Mouse (Mus musculus): ENCODE measurements at regions not wholly inside any gene's neighbourhood (a gene's known extent, or its start where the extent isn't known, plus 50 kb on each side); places are given as distances from the start of the nearest gene placed in this dataset.

DNA sequence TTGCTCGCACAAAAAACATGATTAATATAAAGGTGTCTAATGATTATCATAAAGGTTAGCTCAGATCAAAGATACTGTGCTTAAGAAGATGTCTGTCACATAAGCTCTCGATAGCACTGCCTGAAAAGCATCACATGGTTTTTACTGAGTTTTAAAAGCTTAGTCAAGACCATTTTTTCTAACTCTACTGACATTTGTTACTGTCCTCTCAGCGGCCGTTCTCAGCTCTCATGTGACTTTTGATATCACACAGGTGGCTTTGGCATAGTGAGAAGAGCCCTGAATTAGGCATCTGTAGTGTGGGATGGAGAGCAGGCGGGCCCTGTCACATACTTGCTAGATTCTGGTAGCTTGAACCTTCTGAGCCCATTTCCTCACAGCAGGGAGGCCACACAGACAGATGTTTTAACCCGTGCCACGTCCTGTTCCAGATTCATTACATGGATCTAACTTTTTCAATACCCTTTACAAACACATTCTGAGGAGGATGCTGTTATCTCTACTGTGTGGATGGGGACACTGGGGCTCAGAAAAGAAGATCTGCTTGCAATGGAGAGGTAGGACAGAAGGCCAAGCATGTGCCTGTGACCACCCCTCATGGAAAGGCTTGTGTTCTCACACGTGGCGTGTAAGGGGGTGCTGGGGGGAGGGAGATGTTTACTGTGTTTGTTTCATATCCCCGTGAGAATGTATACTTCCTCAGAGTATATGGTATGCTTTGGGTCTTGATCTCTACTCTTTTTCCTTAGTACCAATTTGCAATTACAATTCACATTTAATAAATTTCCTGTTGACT lies 187.0 kb upstream of the Zc3h12c start:
- Histone ChIP-seq H3K4me1 (replicated peaks; ENCODE audit: control insufficient read depth, insufficient read depth, low read length) (no peaks in the 10 kb centered on the region), H3K9ac (ENCODE audit: low read depth, low read length) (no peak overlapping the region), H3K9me3 (ENCODE audit: control insufficient read depth) (no peaks in the 10 kb centered on the region), H3K27ac (ENCODE audit: low read depth, low read length) (no peak overlapping the region), H3K27me3 (replicated peaks; ENCODE audit: control insufficient read depth, insufficient read depth, low read length) (no peaks in the 10 kb centered on the region), H3K4me2 (replicated peaks; ENCODE audit: low read depth) (no peak overlapping the region), H3K36me3 (ENCODE audit: control insufficient read depth, insufficient read depth) (no peaks in the 10 kb centered on the region), H3K4me3 (ENCODE audit: low read depth, low read length) (no peak overlapping the region)
- 66% methylated on average over 10 of the region's 10 CpGs for WGBS
- ATAC-seq = no peak
- TF ChIP-seq CTCF (IDR thresholded peaks at IDR 0.05; ENCODE audit: low read depth) = no peak

DNA sequence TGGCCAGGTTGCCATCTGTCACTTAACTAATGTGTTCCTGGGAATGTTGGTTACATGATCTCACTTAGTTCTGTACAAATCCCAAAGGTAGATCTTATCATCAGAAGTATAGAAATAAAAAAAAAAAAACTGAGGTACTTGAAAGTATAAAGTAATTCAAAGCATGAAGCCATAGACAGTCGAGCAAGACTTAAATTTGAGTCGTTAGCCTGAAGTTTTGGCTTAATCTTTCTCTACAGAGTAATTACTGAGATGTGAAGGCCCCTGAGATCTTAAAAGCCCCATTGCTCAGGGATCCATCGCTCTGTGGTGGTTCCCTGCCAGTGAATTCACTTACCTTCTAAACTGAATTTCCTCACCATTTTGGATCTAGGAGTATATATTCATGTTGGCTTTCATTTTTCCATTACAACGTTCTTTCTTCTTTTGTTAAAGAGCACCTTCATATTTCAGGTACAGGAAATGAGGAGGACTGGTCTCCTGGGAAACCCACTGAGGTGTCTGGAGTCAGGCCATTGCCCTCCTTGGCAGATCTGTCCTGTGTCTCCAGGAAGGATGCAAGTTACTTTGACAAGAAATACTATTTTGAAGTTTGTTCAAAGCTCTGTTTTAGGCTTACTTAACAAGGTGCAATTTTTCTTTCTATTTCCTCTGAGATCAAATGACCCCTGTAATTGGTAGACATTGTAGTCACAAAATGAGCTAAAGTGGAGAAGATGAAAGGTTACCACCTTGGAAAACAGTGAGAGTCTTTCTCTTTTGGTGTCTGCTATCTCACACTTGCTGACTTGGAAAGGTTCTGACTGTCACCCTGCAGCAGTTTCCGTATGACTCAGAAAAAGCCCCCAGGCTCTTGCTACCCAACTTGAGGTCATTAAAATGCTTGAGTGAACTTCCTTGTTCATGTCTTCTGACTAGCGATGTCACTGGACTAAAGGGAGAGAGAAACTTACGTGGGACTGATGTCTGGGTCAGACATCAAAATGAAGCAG lies 180.5 kb upstream of the Zc3h12c start:
- H3K36me3 ChIP-seq (ENCODE audit: control insufficient read depth, insufficient read depth) = no peaks in the 10 kb centered on the region
- H3K27me3 ChIP-seq (replicated peaks; ENCODE audit: control insufficient read depth, insufficient read depth, low read length) = no peaks in the 10 kb centered on the region
- no peak overlapping the region for H3K27ac ChIP-seq (ENCODE audit: low read depth, low read length)
- H3K4me3 ChIP-seq (ENCODE audit: low read depth, low read length) = no peak overlapping the region
- no peaks in the 10 kb centered on the region for H3K9me3 ChIP-seq (ENCODE audit: control insufficient read depth)
- no peak overlapping the region for H3K4me2 ChIP-seq (replicated peaks; ENCODE audit: low read depth)
- no peak overlapping the region for H3K9ac ChIP-seq (ENCODE audit: low read depth, low read length)
- 81% methylated on average over 7 of the region's 7 CpGs for WGBS
- H3K4me1 ChIP-seq (replicated peaks; ENCODE audit: control insufficient read depth, insufficient read depth, low read length) = no peaks in the 10 kb centered on the region
- no peak for TF ChIP-seq CTCF (IDR thresholded peaks at IDR 0.05; ENCODE audit: low read depth)
- ATAC-seq = no peak

DNA sequence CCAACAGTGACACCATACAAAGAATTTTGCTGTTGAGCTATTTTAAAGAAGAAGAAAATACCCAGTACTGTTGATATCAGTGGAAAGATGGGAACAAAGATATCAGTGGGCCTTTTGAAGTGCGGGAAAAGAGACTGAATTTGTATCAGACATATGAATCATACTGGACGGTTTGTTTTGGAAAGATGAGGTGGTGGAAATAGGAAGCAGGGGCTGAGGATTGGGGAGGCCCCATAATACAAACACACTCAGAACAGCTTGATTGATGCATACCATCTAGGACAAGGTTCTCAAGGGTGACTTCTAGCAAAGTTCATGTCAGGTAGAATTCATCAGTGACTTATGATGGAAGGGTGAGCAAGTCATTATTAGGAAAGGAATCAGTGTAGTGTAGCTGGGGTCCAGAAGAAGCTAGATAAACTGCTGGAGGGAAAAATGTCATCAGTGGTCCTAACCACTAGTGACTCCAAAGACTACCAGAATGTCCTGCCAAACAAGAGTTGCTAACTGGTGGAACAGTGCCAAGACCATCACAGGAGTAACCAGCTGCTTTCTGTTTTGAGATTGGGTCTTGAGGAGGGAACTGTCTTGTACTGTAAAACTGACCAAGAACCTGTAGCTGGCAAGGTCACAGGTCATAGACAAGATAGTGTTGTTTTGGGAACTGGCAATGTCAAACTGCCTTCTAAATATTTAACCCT lies 176.0 kb upstream of the Zc3h12c start:
- Histone ChIP-seq H3K36me3 (ENCODE audit: control insufficient read depth, insufficient read depth) (no peaks in the 10 kb centered on the region), H3K9me3 (ENCODE audit: control insufficient read depth) (no peaks in the 10 kb centered on the region), H3K4me2 (replicated peaks; ENCODE audit: low read depth) (no peak overlapping the region), H3K4me3 (ENCODE audit: low read depth, low read length) (no peak overlapping the region), H3K27ac (ENCODE audit: low read depth, low read length) (no peak overlapping the region), H3K4me1 (replicated peaks; ENCODE audit: control insufficient read depth, insufficient read depth, low read length) (no peaks in the 10 kb centered on the region), H3K9ac (ENCODE audit: low read depth, low read length) (no peak overlapping the region), H3K27me3 (replicated peaks; ENCODE audit: control insufficient read depth, insufficient read depth, low read length) (no peaks in the 10 kb centered on the region)
- no peak for TF ChIP-seq CTCF (IDR thresholded peaks at IDR 0.05; ENCODE audit: low read depth)
- 61% methylated on average over 2 of the region's 2 CpGs for WGBS
- ATAC-seq = no peak

DNA sequence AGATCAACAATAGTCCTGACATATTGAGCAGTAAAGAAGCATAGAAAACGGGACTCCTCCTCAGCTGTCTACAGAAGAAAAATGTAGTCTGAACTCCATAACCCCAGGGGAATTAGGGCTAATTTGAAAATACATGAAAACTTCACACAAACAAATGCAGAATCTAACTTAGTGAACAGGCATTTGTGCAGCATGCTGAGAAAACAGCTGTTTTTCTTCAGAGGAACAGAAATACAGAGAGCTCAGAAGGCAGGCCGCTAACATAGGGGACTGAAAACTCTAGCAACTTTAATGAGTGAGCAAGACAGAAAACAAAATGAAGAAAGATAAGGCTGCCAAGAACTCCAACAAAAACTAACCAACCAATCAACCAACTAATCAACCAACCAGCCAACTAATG lies 172.7 kb upstream of the Zc3h12c start:
- ATAC-seq = no peak
- no peak for TF ChIP-seq CTCF (IDR thresholded peaks at IDR 0.05; ENCODE audit: low read depth)
- Histone ChIP-seq H3K4me3 (ENCODE audit: low read depth, low read length) (no peak overlapping the region), H3K9me3 (ENCODE audit: control insufficient read depth) (no peaks in the 10 kb centered on the region), H3K4me2 (replicated peaks; ENCODE audit: low read depth) (no peak overlapping the region), H3K9ac (ENCODE audit: low read depth, low read length) (no peak overlapping the region), H3K4me1 (replicated peaks; ENCODE audit: control insufficient read depth, insufficient read depth, low read length) (no peaks in the 10 kb centered on the region), H3K27me3 (replicated peaks; ENCODE audit: control insufficient read depth, insufficient read depth, low read length) (no peaks in the 10 kb centered on the region), H3K27ac (ENCODE audit: low read depth, low read length) (no peak overlapping the region), H3K36me3 (ENCODE audit: control insufficient read depth, insufficient read depth) (no peaks in the 10 kb centered on the region)
- 62% methylated on average over 2 of the region's 2 CpGs for WGBS

DNA sequence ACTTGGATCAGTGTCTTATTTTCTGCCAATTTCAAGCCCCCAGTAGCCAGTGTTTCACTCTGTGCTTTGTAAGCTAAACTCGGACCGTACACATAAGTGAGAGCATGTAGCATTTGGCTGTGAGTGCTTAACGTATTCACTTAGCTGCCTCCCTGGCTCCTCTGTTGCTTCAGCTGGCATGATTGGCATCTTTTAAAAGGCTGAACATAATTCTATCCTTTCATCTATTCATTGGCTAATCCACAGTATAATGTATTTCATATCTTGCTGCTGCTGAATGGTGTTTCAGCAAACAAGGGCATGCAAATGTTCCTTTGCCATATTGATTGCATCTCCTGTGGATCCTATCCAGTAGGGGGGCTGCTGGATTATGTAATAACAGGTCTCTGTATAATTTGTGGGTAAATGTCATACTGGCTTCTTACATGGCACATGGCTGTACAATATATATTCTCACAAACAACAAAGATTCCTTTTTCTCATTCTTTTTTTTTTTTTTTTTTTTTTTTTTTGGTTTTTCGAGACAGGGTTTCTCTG lies 169.5 kb upstream of the Zc3h12c start:
- Histone ChIP-seq H3K9me3 (ENCODE audit: control insufficient read depth) (no peaks in the 10 kb centered on the region), H3K27ac (ENCODE audit: low read depth, low read length) (no peak overlapping the region), H3K4me1 (replicated peaks; ENCODE audit: control insufficient read depth, insufficient read depth, low read length) (no peaks in the 10 kb centered on the region), H3K4me3 (ENCODE audit: low read depth, low read length) (no peak overlapping the region), H3K9ac (ENCODE audit: low read depth, low read length) (no peak overlapping the region), H3K27me3 (replicated peaks; ENCODE audit: control insufficient read depth, insufficient read depth, low read length) (no peaks in the 10 kb centered on the region), H3K36me3 (ENCODE audit: control insufficient read depth, insufficient read depth) (no peaks in the 10 kb centered on the region), H3K4me2 (replicated peaks; ENCODE audit: low read depth) (no peak overlapping the region)
- no peak for ATAC-seq
- 76% methylated on average over 4 of the region's 4 CpGs for WGBS
- no peak for TF ChIP-seq CTCF (IDR thresholded peaks at IDR 0.05; ENCODE audit: low read depth)

Data from intestine, postnatal 0 days (tissue).